Mouse (Mus musculus) Muller cell, postnatal 12 days (primary cell): ENCODE measurements around the gene A930017K11Rik.

Experiments
- DNase-seq: peaks from one replicate; pipeline ENCODE4 v3.0.0-alpha.2; 2015; ENCODE audit errors: inconsistent ontology term

Gene A930017K11Rik

DNA sequence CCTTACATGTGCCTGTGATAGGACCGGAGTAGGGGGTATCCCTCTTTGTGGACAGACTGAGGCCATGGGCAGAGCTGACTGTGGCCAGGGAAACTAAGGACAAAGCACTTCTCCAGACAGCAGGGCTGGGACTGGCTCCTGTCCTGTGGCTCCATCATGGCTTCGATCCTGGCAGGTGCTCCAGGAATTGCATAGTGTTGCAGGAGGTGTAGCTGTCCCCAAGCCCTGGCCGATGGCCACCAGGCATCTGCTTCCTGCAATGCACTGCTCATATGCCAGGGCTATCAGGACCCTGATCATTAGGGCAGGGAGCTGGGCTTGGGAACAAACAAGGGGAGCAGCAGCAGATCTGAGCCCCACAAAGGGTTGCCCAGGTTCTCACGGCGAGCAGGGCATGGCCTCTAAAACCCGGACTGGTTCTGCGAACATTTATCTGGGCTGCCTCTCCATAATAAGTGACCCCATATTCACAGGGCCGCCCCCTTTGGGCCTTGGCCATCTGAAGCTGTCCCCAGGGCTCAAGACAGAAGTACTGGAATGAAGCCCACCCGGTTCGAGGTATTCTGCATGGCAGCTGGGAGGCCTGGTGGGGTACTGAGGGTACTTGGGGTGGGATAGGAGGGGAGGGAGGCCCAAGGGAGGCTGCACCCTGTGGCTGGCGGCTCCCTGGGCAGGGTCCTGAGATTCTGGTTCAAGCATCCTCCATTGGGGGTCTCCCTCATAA is 6.6 kb upstream of the A930017K11Rik start:
- no peak for DNase-seq

DNA sequence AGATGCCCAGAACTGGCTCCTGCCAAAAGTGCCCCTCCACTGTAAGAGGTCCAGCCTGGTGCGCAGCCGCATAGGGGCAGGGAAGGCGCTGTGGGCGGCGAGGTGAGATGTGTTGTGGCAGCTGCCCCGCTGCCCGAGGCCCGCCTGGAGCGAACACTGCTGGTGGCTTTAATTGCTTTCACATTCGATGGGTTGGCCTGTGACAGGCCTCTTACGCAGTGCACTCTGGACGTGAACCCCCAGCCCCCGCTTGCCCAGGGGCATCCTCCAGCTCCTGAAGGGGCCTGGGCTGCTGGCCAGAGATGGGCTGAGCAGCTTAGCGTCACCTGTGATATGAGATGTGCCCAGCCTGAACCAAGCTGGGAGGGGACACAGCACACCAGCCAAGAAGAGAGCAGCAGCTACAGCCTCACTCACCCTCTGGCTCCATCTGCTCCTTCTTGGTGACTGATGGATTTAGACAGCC is 5.3 kb upstream of the A930017K11Rik start:
- DNase-seq = no peak

DNA sequence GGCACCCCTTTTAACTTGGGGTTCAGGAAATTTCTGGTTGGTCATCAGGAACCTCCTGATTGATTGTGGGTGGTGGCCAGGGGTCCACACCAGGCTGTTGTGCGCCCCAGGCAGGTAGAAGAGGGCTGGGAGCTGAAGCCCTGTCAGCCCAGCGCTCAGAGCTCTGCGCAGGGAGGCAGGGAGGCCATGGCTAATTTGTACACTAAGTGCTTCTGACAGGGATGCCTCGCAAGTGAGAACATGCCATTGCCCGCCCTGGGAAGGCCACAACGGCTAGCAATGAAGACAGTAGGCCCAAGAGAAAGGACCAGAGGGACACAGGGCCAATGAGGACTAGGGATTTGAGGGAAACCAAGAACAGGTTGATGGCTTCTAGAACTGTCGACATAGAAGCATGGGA is 4.3 kb upstream of the A930017K11Rik start:
- no peak for DNase-seq

DNA sequence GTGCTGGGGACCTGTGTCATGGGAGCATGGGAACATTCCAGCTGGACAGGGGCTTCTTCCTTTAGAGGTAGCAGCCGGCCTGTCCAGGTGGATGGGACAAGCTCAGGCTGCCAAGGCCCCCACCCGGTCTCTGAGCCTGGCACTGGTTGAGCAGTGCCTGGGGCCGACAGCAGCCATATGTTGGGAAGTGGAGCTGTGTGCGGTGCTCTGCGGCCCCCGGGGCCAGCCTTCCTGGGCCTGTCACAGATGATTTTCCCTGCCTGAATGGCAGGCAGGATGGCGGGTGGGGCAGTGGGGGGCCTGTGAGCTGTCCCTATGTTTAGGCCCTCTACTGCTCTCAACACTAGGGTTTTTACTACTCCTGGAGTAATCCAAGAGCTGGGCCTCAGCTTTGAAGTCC is 3.8 kb upstream of the A930017K11Rik start:
- DNase-seq = no peak

DNA sequence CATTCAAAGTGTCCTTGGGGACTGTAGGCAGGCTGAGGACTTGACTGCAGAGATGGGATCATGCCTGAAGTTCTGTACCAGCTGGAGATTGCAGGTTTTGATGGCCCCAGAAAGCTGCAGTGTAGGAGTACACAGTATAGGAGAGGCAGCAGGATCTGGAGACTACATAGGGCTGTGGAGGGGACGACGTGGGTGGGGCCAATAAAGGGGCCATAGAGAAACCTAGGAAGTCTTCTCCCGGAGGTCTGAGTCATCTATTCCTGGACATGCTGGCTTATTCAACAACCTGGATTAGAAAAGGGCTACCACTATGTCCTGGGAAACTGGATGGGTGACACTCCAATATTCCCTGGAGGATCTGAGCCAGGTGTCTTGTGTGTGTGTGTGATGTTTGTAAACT is 3.4 kb upstream of the A930017K11Rik start:
- no peak for DNase-seq

DNA sequence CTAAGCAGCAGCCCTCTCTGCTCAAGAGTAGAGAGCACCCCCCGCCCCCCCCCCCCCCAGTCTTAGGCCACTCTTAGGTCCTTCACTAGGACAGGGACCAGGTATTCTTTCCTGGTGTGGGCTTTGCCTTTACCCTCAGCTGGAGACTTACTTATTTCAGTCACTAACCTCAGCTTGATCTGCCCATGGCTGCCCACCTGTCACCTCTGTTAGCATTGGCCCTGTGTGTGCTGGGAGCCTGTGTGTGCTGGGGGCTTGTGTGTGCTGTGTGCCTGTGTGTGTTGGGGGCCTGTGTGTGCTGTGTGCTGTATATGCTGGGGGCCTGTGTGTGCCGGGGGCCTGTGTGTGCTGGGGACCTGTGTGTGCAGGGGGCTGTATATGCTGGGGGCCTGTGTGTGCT is 2.3 kb upstream of the A930017K11Rik start:
- DNase-seq = no peak

DNA sequence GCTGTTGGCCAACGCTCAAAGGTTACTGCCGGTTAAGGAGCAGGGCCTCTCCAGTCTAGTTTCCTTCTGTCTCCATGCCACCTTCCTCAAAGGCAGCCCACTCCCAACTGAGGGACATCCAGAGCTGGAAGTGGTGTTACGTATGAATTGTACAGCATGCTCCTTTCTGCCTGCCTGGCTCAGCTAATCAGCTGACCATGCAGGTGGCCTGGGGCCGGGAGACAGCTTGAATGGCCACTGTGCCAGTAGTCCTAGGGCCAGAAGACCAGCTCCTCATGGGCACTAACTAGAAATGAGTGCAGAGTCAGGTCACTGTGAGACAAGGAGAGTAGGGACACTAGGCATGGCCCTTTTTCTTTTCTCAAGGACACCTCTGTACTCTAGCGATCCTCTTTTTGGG is 796 bp upstream of the A930017K11Rik start:
- DNase-seq = no peak

DNA sequence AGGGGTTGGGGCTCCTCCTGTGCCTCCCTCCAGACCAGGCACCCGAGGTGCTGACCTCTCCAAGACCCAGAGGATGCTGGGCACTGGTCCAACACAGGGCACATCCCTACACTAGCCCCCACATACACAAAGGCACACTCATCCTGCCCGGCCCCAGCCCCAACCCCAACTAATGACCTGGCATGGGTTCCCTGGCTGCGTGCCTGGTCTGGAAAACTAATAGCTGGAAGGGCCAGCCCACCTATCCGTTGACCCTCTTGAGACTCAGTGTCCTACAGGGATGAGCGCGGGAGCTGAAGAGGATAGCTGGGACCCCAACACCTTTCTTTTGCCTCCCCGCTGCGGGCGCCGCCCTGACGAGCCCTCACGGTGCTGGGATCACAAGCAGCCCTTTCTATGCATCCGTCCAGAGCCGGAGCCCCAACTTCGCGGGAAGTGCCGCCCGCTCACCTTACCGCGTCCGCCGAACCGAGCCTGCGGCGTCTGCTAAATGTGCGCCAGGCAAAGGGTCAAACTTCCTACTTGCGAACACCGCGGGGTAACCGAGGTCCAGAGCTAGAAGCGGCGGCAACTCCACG is 1.1 kb downstream of the A930017K11Rik start:
- DNase-seq = peak; percentile 50

DNA sequence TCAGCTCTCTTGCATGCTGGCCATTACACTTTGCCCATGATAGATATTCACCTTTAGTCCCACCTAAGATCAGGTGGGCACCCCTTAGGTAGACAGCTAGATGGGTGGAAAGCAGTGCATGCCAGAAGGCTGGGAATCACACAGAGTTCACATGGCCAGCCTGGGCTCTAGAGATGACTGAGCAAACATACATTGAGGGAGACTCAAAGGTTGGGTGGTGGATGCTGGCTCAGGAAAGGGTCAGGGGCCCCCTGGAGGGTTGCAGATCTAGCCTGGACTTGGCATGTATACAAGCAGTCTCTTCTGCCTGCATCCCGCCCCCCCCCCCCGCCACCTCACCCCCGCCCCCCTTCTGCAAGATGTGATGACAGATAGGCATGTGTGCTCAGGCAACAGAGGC is 1.7 kb downstream of the A930017K11Rik start:
- no peak for DNase-seq

DNA sequence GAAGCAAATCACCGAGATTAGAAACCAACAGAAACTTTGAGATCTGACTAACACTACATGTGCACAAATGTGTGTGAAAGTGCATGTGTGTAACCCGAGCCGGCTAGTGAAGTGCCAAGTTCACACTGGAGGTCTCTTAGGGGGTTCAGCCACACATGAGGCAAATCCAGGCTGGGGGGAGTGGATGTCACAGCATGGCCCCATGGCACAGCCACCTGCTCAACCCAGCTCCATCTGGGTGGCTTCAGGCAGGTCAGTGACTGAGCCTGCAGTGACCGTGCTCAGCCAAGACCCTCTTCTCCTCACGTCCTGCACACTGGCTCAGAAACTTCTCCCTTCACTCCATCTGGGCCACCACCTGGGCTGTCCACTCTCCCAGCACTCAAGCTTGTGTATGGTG is 2.4 kb downstream of the A930017K11Rik start:
- DNase-seq = no peak

DNA sequence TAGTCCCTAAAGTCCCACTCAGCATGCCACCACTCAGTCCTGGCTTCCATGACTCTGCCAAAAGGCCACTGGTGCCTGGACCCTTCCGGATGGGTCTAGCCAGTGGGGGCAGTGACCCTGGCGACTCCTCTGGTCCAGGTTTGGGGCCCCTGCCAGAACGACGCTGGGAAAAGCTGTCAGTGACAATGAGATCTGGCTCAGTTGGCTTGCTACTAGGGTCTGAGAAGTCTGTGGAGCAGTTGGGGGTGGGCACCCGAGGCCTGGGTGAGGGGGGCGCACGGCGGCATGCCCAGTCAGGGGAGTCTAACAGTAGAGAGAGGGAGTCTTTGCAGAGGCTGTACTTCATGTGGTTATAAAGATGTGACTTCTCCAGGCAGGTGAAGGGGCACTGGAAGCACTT is 4.3 kb downstream of the A930017K11Rik start:
- DNase-seq = no peak

DNA sequence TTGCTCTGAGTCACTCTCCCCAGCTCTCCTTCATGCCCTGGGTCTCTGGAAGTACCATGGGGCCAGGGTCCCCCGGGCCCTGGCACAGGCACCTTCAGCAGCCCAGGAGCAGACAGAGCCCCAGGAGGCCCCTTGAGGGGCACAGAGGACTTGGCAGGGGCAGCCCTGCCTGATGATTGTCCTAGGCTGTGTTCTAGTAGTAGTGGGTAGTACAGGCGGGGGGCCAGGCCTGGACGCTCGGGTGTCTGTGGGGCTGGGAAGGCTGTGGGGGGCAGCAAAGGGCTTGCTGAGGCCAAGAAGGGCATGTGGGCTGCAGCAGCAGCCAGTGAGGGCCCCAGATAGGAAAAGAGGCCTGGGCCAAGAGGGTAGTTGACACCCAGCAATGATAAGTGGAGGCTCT is 4.8 kb downstream of the A930017K11Rik start:
- no peak for DNase-seq

DNA sequence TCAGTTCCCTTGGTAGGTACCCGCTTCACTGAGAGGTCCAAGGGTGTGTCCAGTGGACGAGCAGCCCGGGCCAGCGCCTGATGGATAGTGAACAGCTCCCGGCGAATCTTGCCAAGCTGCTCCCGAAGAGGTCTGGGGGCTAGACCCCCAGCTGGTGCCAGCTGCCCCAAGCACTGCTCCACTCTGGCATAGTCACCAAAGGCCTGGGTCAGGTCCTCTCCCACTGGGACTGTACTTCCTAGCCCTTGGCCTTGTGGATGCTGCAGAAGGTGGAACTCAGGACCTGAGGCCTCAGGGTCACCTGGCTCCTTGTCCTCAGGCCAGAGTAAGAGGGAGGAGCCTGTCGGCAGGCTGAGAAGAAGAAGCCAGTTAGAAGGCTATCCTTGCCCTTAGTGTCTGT is 5.5 kb downstream of the A930017K11Rik start:
- DNase-seq = no peak

DNA sequence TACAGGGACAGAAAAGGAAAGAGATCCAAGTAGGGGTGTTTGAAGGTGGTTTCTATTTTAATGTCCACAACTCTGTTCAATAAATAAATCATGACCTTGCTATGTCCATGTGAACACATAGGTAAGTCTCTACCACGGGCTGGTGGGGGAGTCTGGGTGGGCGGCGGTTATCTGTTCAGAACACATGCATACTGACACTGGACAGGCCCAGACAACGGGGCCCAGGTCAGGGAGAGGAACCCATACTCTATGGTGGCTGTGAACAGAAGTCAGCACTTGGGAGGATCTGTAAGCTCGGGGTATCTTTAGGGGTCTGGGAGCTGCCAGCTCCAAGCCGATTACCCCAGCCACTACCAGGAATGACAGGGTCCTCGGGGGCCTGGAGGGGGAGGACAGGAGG is 6.0 kb downstream of the A930017K11Rik start:
- no peak for DNase-seq

DNA sequence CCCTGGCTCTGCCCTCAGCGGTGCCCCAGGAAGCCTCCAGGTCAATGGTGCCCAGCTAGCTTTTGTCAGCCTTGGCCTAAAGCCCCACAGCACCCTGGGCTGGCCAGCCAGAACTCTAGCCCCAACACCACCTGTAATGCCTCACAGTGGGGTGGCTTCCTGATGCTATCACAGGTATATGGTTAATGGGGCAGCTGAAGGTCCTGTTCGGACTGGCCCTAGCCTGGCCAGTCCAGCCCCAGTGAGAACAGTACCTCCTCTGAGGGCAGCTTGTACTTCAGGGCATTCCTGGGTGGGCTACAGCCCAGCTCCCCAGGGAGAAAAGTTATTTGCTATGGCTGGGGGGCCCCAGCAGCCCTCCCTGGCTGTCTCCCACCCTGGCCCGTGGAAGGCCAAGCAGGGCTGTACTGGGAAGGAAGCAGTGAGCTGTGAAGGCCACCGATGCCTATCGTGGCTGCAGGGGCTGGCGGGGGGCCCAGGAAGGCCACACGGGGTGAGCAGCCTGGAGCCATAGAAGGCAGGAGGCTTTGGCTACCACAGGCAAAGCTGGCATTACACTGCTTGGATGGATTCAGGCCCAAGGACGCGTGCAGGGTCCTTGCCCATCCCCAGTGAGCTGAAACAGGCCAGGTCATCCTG is 6.7 kb downstream of the A930017K11Rik start:
- peak; percentile 62 for DNase-seq

DNA sequence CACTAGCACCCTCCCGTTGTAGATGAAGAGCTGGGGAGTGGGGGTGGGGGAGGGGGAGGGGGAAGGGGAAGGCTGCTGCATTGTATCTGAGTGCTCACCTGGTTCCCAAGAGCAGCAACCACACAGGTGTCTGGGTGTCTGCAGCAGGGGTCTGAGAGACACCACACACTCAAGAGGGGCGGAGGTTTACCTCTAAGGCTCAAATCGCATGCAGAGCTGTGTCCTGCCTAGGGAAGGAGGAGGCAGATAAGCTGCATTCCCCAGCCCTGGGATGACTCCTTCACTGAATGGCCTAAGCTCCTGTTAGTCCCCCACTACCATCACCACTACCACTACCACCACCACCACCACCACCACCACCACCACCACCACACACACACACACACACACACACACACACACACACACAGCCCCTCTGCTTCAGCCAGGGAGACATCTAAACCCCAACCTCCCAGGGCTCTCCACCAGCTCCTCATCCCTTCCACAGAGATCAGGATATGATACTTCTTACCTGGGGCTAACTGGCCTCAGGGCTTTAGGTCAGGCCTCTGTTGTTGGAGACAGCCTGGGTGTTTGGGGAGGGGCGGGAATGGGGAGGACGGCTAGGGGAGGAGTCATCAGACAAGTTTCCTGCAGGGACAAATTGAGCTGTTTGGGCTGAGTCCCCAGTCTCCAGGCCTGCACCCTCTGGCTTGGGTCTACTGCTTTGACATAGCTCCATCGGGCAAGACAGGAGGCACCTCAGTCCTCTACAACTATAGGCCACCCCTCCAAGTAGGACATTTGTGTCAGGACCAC is 7.8 kb downstream of the A930017K11Rik start, which contains the start of the genes Pigq and Nhlrc4:
Gene Pigq, minus strand, starts transcription at position 571 of the 798 bp plus-strand sequence.
Gene Nhlrc4, minus strand, starts transcription at position 596 of the 798 bp plus-strand sequence.
- no peak for DNase-seq

DNA sequence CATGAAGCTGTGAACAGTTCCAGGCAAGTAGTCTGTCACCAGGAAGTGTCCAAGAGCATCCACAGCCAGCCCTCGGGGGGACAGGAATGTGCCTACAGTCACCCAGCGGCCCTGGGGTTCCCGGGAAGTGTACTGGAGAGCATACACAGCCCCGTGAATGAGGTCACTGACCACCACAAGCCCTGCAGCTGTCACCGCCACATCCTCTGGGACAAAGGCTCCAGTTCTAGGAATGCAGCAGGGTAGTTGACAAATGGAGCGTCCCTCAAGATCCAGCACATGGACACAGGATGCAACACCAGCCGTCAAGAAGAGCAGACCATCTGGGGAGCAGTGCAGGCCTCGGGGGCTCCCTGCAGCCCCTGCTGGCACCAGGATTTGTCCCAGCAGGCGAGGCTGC is 8.6 kb downstream of the A930017K11Rik start:
- peak; percentile 32 for DNase-seq

DNA sequence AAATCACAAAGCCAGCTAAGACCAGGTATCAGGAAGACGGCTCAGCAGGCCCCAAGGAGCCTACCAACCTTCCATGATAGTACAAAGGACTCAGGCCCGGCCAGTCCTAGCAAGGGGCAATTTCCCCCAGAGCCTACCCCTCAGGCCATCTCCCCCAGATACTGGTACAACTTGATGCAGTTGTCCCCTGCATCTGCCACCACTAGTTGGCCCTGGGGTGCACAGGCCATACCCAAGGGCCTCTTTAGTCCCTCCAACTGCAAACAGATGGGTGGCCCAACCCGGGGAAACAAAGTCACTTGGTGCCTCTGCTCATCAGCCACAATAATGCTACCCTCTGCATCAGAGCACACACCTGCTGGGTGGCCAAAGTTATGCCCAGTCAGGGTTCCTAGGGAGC is 9.1 kb downstream of the A930017K11Rik start:
- DNase-seq = no peak

DNA sequence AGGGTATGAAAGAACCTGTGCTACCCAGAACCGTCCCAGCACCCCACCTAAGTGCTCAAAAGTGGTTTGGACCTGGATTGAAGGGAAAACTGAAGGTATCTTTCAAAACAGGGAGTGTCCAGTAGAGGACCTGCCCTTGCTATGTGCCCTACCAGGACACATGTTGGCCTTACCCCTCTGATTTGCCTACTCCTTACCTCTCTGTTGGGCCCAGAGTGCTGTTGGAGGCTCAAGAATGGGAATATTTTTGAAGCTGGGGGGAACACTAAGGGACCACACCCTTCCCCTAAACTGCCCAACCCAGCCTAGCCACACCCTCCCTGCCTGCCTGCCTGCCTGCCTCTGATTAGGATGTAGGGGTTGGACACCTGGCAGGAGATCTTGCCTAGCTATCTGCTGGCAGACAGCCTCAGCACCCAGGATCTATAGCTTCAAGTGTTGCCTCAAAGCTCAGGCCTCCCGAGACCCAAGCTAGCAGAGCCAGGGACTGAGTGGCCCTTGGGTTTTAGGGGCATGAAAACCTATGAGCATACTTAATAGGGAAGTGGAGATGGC is 9.7 kb downstream of the A930017K11Rik start:
- no peak for DNase-seq

DNA sequence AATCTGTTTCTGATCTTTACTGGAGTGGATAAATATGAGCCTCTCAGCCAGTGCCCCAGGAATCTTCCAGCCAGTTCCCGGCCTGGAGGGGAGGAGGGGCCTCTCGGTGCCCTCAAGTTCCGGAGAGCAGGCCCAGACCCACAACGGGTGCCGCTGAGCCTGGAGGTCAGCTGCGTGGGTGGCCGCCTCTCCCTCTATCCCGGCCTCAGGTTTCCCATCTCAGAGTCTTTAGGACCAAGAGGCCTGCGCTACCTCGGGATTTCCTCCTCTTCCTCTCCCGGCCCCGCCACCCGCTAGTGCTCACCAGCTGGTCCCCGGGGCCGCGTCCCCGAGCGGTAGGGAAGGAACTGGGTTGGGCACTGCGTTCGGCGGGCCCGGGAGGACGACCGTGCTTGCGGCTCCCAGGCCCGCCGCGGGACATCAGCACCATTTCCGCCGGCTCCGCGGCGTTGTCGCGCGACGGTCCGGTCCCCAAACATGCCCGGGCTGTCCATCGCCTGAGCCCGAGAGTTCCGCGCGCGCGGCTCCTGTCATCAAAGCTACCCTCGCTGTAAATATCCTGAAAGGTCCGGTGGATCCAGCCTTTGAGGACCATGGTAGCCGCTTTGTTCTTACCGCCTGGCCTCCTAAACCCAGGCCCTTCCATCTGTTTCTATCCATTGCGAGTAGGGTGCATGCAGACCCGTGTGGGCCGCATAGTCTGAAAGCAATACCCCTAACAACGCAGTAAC is 10.7 kb downstream of the A930017K11Rik start:
- peak; percentile 85 for DNase-seq

DNA sequence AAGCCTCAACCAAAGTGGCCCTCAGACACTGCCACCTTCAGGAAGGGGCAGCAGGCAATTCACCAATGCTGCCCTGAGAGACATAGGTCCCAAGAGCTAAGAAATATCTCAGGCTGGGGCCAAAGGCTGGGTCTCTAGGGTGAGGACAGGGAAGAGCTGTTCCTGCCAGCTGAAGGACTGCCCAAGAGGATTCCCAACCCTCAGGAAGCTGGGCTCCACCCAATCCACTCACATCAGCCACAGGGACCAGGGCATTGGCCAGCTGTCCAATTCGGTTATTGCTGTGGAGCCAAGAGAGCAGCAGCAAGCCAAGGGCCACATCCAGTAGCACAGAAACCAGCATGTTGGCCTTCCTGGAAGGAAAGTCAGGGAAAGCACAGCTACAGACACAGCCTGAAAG is 17.8 kb downstream of the A930017K11Rik start:
- no peak for DNase-seq
